Mouse (Mus musculus) CD4-positive, CD25-positive, alpha-beta regulatory T cell, adult 9 weeks (primary cell): ENCODE measurements around the gene Tctex1d4. TPM values are rescaled to one million over a fixed set of nuclear protein-coding genes. Genes with fewer than 3 reads are reported as not detected.

Source experiments
- polyA plus RNA-seq: library from polyadenylated mRNA; unstranded; fragments of 100-300 nt; shearing (Covaris generic); gene quantifications from one replicate; pipeline ENCODE4 v1.2.1, GENCODE M21; 2017

The Tctex1d4 gene
- polyA plus RNA-seq: 2.4 TPM

GRCm38 (mm10) chr4:117126675-117127290 is at the start of gene Tctex1d4:
Tctex1d4 (plus strand) TSS chr4:117126794.

GRCm38 (mm10) chr4:117095551-117096452 is 30.8 kb upstream of the Tctex1d4 start, which contains the start of gene Ptch2:
Ptch2 (plus strand) TSS chr4:117096075.

GRCm38 (mm10) chr4:117125348-117125909 is 1.2 kb upstream of the Tctex1d4 start, which contains the start of gene Btbd19:
Btbd19 (minus strand) TSS chr4:117125725.

DNA sequence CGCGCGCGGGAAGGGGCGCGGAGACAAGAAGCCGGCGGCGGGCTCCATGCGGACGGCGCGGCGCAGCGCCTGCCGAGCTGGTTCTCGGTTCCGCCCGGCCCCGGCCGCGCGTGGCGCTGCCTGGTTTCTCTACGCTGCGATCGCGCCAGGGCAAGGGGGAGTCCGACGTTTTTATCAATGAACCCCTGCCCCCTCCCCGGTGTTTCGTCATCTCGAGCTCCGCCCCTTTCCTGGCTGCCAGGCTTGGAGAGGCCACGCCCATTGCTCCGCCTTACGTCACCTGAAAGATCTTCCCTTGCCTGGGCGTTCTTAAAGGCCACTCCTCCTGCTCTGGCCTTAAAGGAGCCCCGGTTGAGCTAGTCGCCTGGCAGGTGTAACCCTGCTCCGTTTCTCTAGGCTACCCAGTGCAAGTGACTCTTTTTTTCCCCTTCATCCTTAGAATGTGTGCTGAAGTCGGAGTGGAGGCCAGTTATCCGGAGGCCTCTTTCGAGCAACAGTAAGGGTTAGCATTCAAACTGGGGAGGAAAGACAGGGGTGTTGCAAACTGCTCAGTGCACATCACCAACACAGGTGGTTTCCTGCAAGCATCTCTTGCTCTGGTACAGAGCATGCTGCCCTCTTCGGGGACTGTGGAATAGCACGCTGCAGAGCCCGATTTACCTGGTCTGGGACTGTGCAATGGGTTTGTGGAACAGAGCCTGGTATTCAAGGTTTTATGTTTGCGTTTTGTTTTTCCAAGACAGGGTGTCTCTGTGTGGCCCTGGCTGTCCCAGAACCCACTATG is 7.4 kb downstream of the Tctex1d4 start, which contains the start of gene Plk3:
Plk3 (minus strand) TSS at position 147 of the 784 bp plus-strand sequence.

DNA sequence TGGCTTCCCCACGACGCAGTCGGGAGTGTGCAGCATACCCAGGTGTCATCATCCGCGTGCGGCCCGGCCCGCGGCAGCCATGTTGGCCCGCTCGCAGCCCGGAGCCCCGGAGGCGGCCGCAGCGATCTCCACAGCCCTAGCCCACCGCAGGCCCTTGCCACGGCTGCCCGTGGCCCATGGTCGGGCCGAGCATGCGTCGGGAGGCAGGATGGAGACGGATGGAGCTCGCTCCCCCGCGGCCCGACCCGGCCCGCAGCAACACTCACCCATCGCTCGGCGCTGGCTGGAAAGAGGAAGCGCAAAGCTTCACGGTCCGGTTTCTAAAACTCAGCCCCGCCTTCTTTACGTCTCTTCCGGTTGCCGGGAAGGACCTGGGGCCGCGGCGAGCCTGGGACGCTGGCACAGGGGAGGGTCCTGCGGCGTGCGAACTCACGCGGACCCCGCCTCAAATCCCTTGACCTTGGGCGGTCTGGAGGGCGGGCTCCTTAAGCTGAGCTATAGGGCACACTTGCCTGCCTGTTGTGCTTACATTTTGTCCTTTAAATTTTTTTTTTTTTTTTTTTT is 29.3 kb downstream of the Tctex1d4 start, which contains the start of gene Rps8:
Rps8 (minus strand) TSS at position 452 of the 564 bp plus-strand sequence.

Other genes with a start within 250 kb of the Tctex1d4 start
- gene Zswim5, start 249.4 kb upstream of the Tctex1d4 start, polyA plus RNA-seq: 0.06 TPM
- 121 TPM for gene Urod, start 132.4 kb upstream of the Tctex1d4 start, polyA plus RNA-seq
- 5.0 TPM for gene Hectd3, start 131.5 kb upstream of the Tctex1d4 start, polyA plus RNA-seq
- 38.2 TPM for gene Eif2b3, start 107.4 kb upstream of the Tctex1d4 start, polyA plus RNA-seq
- 0.11 TPM for gene Ptch2, start 30.7 kb upstream of the Tctex1d4 start, polyA plus RNA-seq
- 47.9 TPM for gene Btbd19, start 1.1 kb upstream of the Tctex1d4 start, polyA plus RNA-seq
- gene Plk3, start 7.2 kb downstream of the Tctex1d4 start, polyA plus RNA-seq: 1.8 TPM
- gene Rps8, start 29.4 kb downstream of the Tctex1d4 start, polyA plus RNA-seq: 750 TPM
- gene Kif2c, start 55.8 kb downstream of the Tctex1d4 start, polyA plus RNA-seq: 2.1 TPM
- 1.4 TPM for gene Tmem53, start 125.2 kb downstream of the Tctex1d4 start, polyA plus RNA-seq
- gene Armh1, start 125.3 kb downstream of the Tctex1d4 start, polyA plus RNA-seq: not detected